ENCODE assay signal across 8 mouse cellular contexts in the genomic region with DNA sequence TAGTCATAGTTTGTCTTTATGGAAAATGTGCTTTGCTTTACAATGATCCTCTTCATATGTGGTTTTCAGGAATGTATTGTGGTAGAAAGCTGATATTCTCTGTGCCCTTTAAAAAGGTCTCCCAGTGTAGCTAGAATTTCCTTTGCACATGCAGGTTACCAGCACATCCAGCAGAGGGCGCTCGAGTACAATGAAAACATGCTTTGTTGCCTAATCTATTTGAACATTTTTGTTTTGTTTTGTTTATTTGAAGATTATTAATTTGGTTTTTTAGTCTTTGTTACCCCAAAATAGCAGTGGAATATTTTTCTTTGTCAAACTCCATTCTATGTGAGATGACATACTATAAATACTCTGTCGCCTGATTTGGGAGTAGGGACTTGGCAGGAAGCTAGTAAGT. TPM values are rescaled to one million over a fixed set of nuclear protein-coding genes. Genes with fewer than 3 reads are reported as not detected.
DNase-seq lines count a peak whose midpoint lies in the region; ATAC-seq and TF ChIP-seq lines count a peak whose summit lies in the region.

No protein-coding gene starts in this region.

- H3K4me2 ChIP-seq in hindbrain, embryonic 11.5 days (replicated peaks; ENCODE audit: low read depth, low read length): no peak overlapping the region
- H3K4me2 ChIP-seq in hindbrain, embryonic 13.5 days: no peak overlapping the region

- TF ChIP-seq RAD21 in MEL (IDR thresholded peaks at IDR 0.05; ENCODE audit: low read depth, low read length): peak; percentile 98

- intact Hi-C loops in gastrocnemius, postnatal 36 days (cut with DNase I): loop anchor here (5.0 kb wide), 3 partner anchors 582 to 742 kb away; no protein-coding TSS in a partner anchor

- H3K27ac ChIP-seq in hindbrain, embryonic 11.5 days (ENCODE audit: low read depth, low read length): no peak overlapping the region
- H3K27ac ChIP-seq in hindbrain, embryonic 13.5 days: no peak overlapping the region
- H3K27ac ChIP-seq in MEL (ENCODE audit: control insufficient read depth, low read depth, low read length): no peak overlapping the region
- no peak overlapping the region for H3K27ac ChIP-seq in cerebellum, adult 2 months (ENCODE audit: insufficient read depth, low read length)

- TF ChIP-seq EP300 in MEL (IDR thresholded peaks at IDR 0.05; ENCODE audit: low read depth in 1 of 2, low read length in 2 of 2): no peak

- DNase-seq in hindbrain, embryonic 11.5 days (ENCODE audit: low spot score): peak; percentile 85
- peak; percentile 80 for DNase-seq in MEL (ENCODE audit: low read depth, low spot score)
- peak; percentile 29 to 71 for DNase-seq in cerebellum, adult 2 months
- DNase-seq in gastrocnemius, postnatal 36 days: peak; percentile 53 to 63
- DNase-seq in left cerebral cortex, adult 11 months (ENCODE audit: low spot score): peak; percentile 37
- peak; percentile 72 for DNase-seq in naive thymus-derived CD4-positive, alpha-beta T cell, adult 2 months (ENCODE audit: low read depth)
- peak; percentile 53 to 57 for DNase-seq in thymus, postnatal 36 days

- ATAC-seq in hindbrain, embryonic 11.5 days (ENCODE audit: low FRiP score): no peak
- no peak for ATAC-seq in hindbrain, embryonic 13.5 days (ENCODE audit: low FRiP score)

- H3K4me1 ChIP-seq in hindbrain, embryonic 11.5 days (replicated peaks; ENCODE audit: control insufficient read depth, insufficient read depth, low read length): no peaks in the 10 kb centered on the region
- H3K4me1 ChIP-seq in hindbrain, embryonic 13.5 days (replicated peaks): no peaks in the 10 kb centered on the region
- H3K4me1 ChIP-seq in MEL (ENCODE audit: control insufficient read depth in 1 of 2, insufficient read depth in 2 of 2, low read length in 2 of 2): peaks cover 0 to 3% of the 10 kb centered on the region in 2 experiments; a peak in 1 of 4 replicates
- H3K4me1 ChIP-seq in cerebellum, adult 2 months (ENCODE audit: control insufficient read depth, insufficient read depth, low read length): no peaks in the 10 kb centered on the region

- H3K79me2 ChIP-seq in MEL (ENCODE audit: control insufficient read depth, insufficient read depth, low read length, poor library complexity): no peaks in the 10 kb centered on the region

- no peak overlapping the region for H3K9ac ChIP-seq in hindbrain, embryonic 11.5 days (ENCODE audit: low read depth, low read length)
- no peak overlapping the region for H3K9ac ChIP-seq in hindbrain, embryonic 13.5 days
- H3K9ac ChIP-seq in MEL (ENCODE audit: control insufficient read depth, low read depth, low read length, poor library complexity, severe bottlenecking): no peak overlapping the region

- TF ChIP-seq CTCF in MEL (IDR thresholded peaks at IDR 0.05 in 2 of 3, conservative IDR thresholded peaks at IDR 0.05 in 1 of 3; ENCODE audit: control insufficient read depth in 1 of 3, insufficient read depth in 1 of 3, low read depth in 2 of 3, low read length in 3 of 3, poor library complexity in 1 of 3, severe bottlenecking in 1 of 3): peak; percentile 87 to 98 (median 95)
- peak; percentile 74; the same call in 1 of the 2 replicates for TF ChIP-seq CTCF in cerebellum, adult 2 months (IDR thresholded peaks at IDR 0.05; ENCODE audit: borderline replicate concordance, insufficient read depth, low read depth, low read length)

- H3K9me3 ChIP-seq in hindbrain, embryonic 11.5 days (ENCODE audit: control insufficient read depth, low read length): no peaks in the 10 kb centered on the region
- peaks cover 5% of the 10 kb centered on the region for H3K9me3 ChIP-seq in hindbrain, embryonic 13.5 days
- no peaks in the 10 kb centered on the region for H3K9me3 ChIP-seq in MEL (replicated peaks; ENCODE audit: insufficient read depth, low read length)

- 32% methylated on average over 3 of the region's 3 CpGs for WGBS in hindbrain, embryonic 11.5 days
- WGBS in hindbrain, embryonic 13.5 days: 31% methylated on average over 3 of the region's 3 CpGs
- WGBS in cerebellum, adult 2 months: 23% methylated on average over 3 of the region's 3 CpGs

- no peak for TF ChIP-seq POLR2A in MEL (IDR thresholded peaks at IDR 0.05; ENCODE audit: control insufficient read depth in 1 of 2, insufficient read depth in 1 of 2, low read depth in 1 of 2, low read length in 2 of 2, poor library complexity in 1 of 2)
- no peak for TF ChIP-seq POLR2A in cerebellum, adult 2 months (IDR thresholded peaks at IDR 0.05; ENCODE audit: borderline replicate concordance, insufficient read depth, low read length)

- H3K36me3 ChIP-seq in hindbrain, embryonic 11.5 days (ENCODE audit: control insufficient read depth, insufficient read depth, low read length): no peaks in the 10 kb centered on the region
- peaks cover 3% of the 10 kb centered on the region; the same call in 1 of the 2 replicates for H3K36me3 ChIP-seq in hindbrain, embryonic 13.5 days
- H3K36me3 ChIP-seq in MEL (ENCODE audit: control insufficient read depth in 1 of 2, insufficient read depth in 2 of 2, low read length in 2 of 2): no peaks in the 10 kb centered on the region; a peak in 1 of 4 replicates

- no peak overlapping the region for H3K4me3 ChIP-seq in hindbrain, embryonic 11.5 days (ENCODE audit: low read depth, low read length)
- no peak overlapping the region for H3K4me3 ChIP-seq in hindbrain, embryonic 13.5 days
- H3K4me3 ChIP-seq in MEL (ENCODE audit: control insufficient read depth in 1 of 2, insufficient read depth in 1 of 2, low read depth in 2 of 2, low read length in 2 of 2): no peak overlapping the region
- no peak overlapping the region for H3K4me3 ChIP-seq in cerebellum, adult 2 months (replicated peaks; ENCODE audit: insufficient read depth, low read depth, low read length)

- H3K27me3 ChIP-seq in hindbrain, embryonic 11.5 days (ENCODE audit: control insufficient read depth, insufficient read depth, low read length): no peaks in the 10 kb centered on the region
- no peaks in the 10 kb centered on the region for H3K27me3 ChIP-seq in hindbrain, embryonic 13.5 days
- H3K27me3 ChIP-seq in MEL (ENCODE audit: control insufficient read depth in 1 of 2, insufficient read depth in 2 of 2, low read length in 2 of 2): no peaks in the 10 kb centered on the region
- no peaks in the 10 kb centered on the region for H3K27me3 ChIP-seq in cerebellum, adult 2 months (ENCODE audit: control insufficient read depth, insufficient read depth, low read length)

TF ChIP-seq in MEL, 35 proteins besides CTCF, POLR2A, EP300 and RAD21:
- TF ChIP-seq CHD1 (IDR thresholded peaks at IDR 0.05; ENCODE audit: low read depth, low read length) (no peak), NRF1 (IDR thresholded peaks at IDR 0.05; ENCODE audit: insufficient read depth, low read depth, low read length, poor library complexity, severe bottlenecking) (no peak), ZC3H11A (IDR thresholded peaks at IDR 0.05; ENCODE audit: low read depth, low read length) (peak; percentile 88), ZKSCAN1 (IDR thresholded peaks at IDR 0.05; ENCODE audit: low read depth, low read length) (no peak), MYC (IDR thresholded peaks at IDR 0.05; ENCODE audit: low read depth, low read length) (peak; percentile 70; the same call in 1 of the 2 replicates), SMC3 (IDR thresholded peaks at IDR 0.05; ENCODE audit: low read depth, low read length) (peak; percentile 91), USF2 (IDR thresholded peaks at IDR 0.05; ENCODE audit: borderline replicate concordance in 1 of 2, insufficient read depth in 1 of 2, low read depth in 1 of 2, low read length in 2 of 2) (no peak), JUND (IDR thresholded peaks at IDR 0.05; ENCODE audit: low read depth, low read length) (no peak), GABPA (IDR thresholded peaks at IDR 0.05; ENCODE audit: low read depth, low read length) (no peak), RCOR1 (IDR thresholded peaks at IDR 0.05; ENCODE audit: low read depth, low read length) (no peak), GATA1 (IDR thresholded peaks at IDR 0.05; ENCODE audit: low read depth, low read length) (no peak), SIN3A (IDR thresholded peaks at IDR 0.05; ENCODE audit: low read length) (peak; percentile 40; the same call in 1 of the 2 replicates), MAX (IDR thresholded peaks at IDR 0.05; ENCODE audit: low read length) (peak; percentile 28; the same call in 1 of the 2 replicates), USF1 (IDR thresholded peaks at IDR 0.05; ENCODE audit: low read depth, low read length) (no peak), MAZ (IDR thresholded peaks at IDR 0.05; ENCODE audit: low read depth, low read length) (no peak), E2F4 (IDR thresholded peaks at IDR 0.05; ENCODE audit: borderline replicate concordance, low read depth, low read length) (no peak), ZMIZ1 (IDR thresholded peaks at IDR 0.05; ENCODE audit: low read depth, low read length) (no peak), POLR2AphosphoS2 (IDR thresholded peaks at IDR 0.05; ENCODE audit: low read length) (no peak), POLR2AphosphoS5 (IDR thresholded peaks at IDR 0.05; ENCODE audit: borderline replicate concordance, low read depth, low read length) (no peak), MEF2A (IDR thresholded peaks at IDR 0.05; ENCODE audit: extremely low read depth, insufficient replicate concordance, low read depth, low read length, poor library complexity, severe bottlenecking) (no peak), ZNF384 (IDR thresholded peaks at IDR 0.05; ENCODE audit: low read depth, low read length) (no peak), MXI1 (IDR thresholded peaks at IDR 0.05; ENCODE audit: low read depth, low read length) (no peak)

RNA-seq across cellular contexts. Expression of gene Cep112, which starts 24.8 kb away (rescaled TPM):
- 9.5 and 12.4 TPM in 2 replicates for polyA plus RNA-seq in hindbrain, embryonic 11.5 days (2014; fragmentation: Nextera tagmentation; extraction: Ambion mirVana)
- polyA plus RNA-seq in hindbrain, embryonic 13.5 days (2015; fragmentation: Nextera tagmentation; extraction: Ambion mirVana): 11.2 and 12.0 TPM in 2 replicates
- not detected in 2 replicates for total RNA-seq in MEL (2012; rRNA removed)
- 1 to 10 TPM in 1 of 2 experiments, not detected in 1; 1.3 TPM for polyA plus RNA-seq in MEL (2012; ENCODE audit: insufficient read depth in 1 of 2, insufficient read length in 2 of 2, low read depth in 1 of 2, low replicate concordance in 2 of 2, missing spikeins in 1 of 2)
- 1.3 and 3.3 TPM in 2 replicates for polyA plus RNA-seq in cerebellum, adult 2 months (2012; rRNA removed)
- total RNA-seq in gastrocnemius, postnatal 36 days (2021): 1 to 10 TPM; 1.9 to 2.2 TPM
